Mouse (Mus musculus) CD8-positive naive resting alpha-beta T cell, adult 2 months (primary cell): ENCODE results near the gene Ing2.
A peak's percentile ranks its signal among the peaks of the same experiment; 100 is the strongest.

Experiments
- DNase-seq, 2 experiments: peaks; one replicate each; pipeline ENCODE4 v3.0.0; 2022; ENCODE audit warnings: low read depth in 2 of 2, low spot score in 2 of 2

Gene Ing2

DNA sequence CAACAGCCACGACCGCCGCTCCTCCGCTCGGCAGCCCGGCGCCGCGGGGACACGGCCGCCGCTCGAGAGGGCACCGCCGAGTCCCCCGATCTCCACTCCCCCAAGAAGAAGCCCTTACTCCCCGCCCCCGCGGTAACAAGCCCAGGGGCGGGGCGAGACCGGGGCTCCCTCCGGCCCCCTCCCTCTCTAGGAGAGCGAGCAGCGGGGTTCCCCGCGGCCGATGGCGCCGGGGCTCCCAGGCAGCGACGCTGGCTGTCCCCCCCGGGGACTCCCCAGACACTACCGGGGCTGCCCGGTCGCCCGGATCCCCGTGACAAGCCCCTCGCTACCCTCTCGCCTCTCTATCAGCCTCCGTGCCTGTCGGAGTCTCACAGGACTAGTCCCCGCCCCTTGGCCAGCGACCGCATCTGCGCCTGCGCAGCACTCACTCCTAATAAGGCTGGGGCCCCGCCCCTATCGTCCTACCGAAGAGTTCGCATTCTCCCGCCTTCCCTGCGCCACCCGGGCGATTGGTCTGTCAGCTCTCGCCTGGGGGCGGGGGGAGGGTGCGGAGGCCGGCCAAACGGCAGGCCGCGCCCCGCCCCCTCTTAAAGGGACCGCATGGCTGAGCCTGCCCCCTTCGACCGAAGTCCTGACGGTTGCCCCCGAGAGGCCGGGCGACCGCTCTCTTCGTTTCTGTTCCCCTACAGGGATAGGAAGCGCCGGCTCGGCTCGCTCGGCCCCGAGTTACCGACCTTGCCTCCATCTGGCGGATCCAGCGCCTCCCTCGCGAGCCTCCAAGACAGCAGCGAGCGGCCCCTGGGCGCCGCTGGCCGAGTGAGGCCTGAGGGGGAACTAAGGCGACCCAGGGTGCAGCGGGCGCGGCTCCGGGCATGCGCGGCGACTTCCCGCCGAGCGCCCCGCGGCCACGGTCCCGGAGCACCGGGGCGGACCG lies at the start of gene Ing2:
Ing2 (minus strand) TSS at position 780 of the 934 bp plus-strand sequence.
- peak; percentile 100 for DNase-seq

DNA sequence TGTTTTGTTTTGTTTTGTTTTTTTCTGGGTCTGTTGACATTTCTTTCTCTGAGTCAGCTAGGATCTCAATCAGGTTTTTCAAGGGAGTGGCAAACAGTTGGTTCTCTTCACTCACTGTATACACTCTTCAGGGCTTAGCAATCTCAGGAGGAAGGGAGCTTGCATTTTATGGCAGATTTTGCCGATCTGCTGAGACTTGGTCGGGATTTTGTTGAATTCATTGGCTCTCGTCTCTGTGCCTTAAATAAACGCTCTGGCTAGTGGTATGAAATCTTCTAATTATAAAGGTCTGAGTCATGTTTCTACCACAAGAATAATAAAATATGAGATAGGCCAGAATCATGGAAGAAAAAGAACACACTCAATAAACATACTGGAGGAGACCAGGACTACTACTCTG lies 46.3 kb upstream of the Ing2 start:
- DNase-seq, result no peak

DNA sequence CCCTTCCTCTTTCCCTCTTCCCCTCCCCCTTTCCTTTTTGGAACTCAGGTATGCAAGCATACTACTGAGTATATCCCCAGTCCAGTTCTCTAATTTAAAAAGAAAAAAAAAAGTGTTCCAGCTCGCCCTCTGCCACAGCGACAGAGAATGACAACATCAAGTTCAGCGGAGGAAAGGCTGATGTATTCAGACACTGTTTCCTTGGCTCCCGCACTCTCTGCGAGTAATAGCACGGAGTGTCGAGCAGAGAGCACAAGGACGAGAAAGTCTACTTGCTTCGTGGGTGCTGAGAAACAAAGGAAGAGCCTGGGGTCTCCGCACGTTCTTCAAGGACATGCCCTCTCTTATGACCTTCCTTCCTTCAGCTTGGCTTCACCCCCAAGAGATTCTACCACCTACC lies 43.3 kb upstream of the Ing2 start:
- DNase-seq, result no peak

DNA sequence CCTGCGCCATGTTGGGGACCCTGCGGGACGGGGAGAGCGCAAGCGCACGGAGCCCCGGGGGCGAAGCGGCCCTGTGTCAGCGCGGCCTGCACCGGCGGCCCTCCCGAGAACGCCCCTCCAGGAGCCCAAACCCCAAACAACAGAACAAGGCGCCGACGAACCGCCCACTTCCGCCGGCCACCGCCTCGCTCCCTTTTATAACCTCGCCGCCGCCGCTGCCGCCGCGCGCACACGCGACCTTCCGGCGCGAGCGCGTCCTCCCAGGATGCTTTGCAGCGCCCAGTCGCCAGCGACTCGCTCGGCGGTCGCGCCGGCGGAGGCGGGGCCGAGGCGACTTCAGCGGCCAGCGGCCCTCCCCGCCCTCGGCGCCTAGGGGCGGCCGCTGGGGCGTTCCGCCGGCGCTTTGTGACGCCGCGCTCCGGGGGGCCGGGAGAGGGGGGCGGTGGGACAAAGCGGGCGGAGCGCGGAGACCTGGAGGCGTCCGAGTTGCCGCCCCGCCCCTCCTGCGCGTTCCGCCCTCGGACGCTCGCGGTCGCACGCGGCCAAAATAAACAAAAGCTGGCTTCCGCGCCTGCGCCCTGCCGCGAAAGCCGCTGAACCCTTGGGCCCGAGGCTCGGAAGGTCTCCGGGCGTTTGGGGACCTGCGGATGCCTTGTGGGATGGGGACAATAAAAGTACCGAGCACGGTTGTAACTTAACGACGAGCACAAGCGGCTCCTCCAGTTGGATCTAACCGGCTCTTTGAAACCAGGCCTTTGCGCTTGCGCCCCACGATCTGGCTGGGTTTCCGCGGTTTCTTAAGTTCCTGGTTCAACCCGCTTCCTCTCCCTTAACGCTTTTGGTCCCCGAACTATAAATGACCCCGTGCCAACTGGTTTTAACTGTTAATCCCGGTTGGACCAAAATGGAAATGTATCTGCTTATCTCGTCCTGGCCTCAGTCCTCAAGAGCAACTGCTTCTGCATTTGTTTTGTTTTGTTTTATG lies 38.7 kb upstream of the Ing2 start, which contains the start of gene Cdkn2aip:
Cdkn2aip (minus strand) TSS at position 172 of the 985 bp plus-strand sequence.
- DNase-seq, result peak; percentile 96

DNA sequence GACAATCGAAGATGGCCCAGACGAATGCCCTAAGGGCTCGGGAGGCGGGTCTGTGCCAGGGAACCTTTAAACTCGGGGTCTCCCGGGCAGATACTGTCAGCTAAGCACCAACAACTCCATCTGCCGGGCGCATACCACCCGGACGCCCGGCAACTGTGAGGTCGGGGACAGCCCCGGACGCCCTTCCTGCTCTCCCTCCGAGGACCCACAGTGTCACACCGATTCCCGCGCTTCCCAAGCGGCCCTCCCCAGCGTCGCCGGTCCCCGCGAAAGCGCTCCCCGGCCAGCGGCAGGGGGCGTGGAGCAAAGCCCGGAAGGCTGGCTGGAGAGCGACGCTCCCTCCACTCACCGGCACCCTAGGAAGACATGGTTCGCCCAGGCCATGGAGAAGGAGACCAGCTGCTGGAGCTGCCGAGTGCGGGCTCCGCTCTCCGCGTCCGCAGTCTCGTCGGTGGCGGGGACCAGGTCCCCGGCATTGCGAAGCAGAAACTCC lies 37.9 kb upstream of the Ing2 start:
- peak; percentile 21 to 31 for DNase-seq

DNA sequence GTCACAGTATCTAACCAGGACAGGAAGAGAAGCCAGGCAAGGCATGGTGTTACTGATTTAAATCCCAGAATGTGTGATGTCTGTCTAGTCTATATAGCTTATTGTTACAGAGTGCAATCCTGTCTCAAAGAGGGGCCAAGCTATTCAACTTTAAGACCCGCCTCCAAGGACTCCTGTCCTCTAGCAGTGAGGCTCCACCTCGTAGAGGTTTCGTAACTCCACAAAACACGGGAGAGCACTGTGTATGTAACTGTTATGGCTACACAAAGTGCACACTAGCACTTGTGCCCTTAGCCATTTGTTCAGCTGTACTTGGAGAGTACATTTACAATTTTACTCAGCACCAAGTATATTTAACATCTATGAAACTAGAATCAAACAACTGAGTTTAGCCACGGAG lies 32.8 kb upstream of the Ing2 start:
- DNase-seq, result no peak

DNA sequence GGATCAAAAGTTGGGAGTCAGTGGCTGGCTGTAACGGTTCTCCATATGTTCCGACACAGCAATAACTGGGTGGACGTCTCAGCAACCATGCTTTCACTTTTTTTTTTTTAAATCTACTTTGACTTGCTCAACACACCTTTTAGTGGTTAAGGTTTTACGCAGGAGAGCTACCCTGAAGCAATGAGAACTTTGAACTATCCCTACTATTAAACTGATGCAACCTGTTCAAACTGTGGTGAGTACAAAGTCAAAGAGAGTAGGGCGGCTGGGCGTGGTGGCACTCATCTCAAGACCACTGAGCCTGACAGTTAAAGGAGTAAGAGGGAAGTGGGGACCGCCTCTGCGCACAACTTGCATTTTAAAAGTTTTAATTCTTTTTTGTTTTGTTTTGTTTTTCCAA lies 31.4 kb upstream of the Ing2 start:
- no peak for DNase-seq

DNA sequence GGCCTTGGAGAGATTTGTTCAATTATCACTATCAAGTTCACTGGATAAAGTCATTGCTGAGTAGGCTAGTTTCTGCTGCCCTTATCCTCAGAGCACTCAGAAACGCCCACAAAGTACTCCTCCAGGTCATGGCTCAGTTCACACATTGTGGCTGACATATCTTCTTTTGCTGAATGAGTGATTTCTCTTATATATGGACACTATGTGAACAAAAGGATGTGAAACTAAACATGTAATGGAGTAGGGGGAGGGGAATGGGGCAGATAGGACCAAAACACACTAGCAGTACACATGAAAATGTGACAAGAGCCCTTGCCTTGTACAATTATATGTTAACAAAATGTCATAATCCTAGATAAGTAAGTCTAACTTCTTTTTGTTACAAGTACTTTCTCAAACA lies 27.0 kb upstream of the Ing2 start:
- DNase-seq, result no peak

DNA sequence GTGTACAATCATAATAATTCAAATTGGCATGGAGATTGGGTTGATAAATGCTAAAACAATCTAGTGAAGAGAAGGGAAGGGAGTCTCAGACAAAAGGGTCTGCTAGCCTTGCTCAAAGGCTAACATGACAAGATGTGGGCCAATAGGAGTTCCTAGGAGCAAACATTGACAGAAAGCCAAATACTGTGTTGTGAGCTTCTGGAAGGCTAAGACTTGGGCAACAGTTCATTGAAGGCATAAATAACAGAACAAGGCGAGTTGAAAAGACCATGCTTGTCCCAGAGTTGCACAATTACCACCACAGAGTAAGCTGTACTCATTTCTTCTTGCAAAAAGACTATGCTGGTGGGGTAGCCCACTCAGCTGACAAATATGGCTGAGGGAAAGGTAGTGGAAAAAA lies 22.3 kb upstream of the Ing2 start:
- DNase-seq, result no peak

DNA sequence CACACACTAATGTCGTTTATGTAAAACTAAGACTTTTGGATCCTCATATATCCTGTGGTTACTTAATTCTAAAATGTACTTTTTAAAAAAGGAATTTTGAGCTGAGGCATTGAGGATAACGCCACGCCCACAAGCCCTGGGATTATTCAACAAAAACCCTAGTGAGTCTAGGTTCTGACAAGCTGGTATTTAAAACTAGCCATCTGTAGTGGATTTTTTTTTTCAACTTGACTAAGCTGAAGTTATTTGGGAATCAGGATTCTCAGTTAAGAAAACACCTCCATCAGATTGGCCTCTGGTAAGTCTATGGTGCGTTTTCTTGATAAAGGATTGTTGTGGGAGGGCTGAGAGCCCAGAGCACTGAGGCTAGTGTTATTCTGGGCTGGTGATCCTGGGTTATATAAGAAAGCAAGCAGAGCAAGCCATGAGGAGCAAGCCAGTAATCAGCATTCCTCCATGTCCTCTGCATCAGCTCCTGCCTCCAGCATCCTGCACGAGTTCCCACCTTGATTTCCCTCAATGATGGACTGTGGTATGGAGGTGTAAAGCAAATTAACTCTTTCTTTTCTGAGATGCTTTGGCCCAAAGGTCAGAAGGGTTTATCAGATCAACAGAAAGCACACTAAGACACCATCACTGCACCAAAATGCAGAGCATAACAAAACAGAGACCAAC lies 20.2 kb upstream of the Ing2 start:
- DNase-seq, result no peak

DNA sequence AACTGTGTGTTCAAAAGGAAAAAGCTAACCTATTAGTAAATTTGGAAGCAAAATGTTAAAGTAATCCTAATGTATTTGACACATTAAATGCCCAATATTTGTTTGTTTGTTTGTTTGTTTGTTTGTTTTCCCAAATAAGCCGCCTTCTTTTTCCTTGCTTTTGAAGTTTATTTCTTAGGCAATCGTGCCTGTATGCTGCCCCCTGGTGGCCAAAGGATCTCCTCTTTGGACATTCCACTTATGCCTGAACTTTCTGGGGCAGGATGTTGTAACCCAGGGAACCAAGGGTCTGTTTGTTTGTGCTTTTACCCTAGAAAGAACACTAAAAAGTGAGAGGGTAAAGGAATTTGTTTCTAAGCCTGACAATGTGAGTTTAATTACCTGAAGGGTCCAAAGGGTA lies 17.8 kb upstream of the Ing2 start:
- DNase-seq, result peak; percentile 68 to 69

DNA sequence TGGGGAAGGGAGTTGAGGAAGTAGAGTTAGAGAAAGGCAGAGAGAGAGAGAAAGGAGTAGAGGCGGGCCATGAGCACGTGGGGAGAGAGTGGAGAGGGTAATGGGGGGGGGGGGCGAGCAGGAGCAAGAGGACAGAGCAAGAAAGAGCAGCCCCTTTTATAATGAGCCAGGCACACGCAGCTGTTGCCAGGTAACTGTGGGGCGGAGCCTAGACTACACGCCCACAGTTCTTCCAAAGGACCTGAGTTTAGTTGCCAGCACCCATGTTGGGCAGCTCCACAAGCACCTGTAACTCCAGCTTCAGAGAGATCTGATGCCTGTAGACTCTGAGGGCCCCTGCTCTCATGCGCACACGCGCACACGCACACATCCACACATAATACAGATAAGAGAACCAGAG lies 16.5 kb upstream of the Ing2 start:
- DNase-seq, result no peak

DNA sequence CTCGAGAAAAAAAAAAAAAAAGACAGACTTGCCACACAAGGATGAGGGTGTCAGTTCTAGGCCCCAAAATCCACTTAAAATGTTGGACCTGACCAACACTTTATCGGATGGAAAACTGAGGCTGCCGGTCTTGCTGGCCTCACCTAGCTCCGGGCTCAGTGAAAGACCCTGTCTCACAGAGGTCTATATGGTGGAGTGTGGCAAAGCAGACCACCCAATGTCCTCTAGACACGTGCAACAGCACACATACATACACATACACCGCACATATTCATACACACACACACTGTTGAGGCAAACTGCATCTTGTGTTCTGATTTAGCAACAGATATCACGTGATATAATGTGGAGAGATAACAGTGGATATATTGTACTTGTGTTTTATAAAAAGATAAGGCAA lies 15.9 kb upstream of the Ing2 start:
- DNase-seq, result no peak

DNA sequence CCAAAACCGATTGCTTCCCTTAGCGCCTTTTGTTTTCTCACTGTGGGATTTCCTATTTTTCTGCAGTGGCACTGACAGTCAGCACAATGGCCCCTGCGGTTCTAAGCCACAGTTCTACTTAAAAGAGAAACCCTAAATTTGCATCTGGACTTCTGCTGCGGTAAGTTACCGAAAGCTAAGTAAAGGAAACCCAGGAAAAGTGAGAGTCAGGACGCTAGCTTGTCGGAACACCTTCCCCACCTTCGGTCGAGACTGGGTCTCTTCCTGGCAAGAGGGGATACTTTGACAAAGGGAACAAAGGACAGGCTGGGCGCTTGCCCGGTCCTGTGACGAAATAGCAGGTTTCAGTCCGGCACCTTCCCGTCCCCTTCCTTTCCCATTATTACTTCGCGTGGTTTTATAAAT lies 15.3 kb upstream of the Ing2 start:
- no peak for DNase-seq

DNA sequence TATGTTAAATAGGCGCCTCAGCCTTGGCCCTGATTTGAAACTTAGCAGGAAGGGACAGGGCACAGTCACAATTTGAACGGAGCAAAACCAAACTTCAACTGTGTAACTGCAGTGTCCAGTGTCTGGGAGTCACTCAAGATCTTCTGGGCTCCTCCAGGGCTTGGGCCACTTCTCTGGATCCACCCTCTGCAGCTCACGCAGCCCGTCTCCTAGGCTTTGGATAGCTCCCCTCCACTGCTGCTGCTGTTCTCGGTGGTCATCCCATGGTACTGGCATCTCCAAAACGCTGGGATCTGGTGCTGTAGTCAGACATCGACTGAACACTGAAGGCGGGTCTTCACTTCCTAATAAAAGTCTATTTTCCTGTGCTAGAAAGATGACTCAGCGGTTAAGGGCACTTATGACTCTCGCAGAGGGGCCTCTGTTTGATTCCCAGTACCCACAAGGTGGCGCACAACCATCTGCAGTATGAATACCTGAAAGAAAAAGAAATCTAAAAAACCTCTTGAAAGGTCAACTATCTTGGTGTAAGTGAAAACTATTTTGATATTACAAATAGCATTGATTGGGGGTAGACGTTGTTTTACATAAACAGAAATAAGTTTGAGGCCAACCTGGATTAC lies 14.5 kb upstream of the Ing2 start:
- peak in 1 of 2 experiments; percentile 18 for DNase-seq

DNA sequence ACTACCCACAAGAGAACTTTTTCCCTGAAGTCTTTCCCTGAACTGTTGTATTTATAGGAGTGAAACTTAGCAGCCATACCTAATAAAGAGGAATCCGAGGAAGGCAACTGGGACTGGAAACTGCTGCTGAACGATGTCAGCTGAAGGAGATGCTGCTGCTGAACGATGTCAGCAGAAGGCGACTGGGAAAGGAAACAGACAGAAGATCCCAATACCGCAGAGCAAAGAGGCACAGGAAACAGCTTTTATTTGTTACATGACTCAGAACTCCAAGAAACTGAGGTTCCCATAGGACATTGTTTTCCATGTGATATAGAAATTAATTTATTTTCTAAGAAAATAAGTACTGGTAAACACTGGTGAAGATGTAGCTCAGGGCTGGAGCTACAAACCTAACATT lies 9.1 kb upstream of the Ing2 start:
- DNase-seq, result no peak

DNA sequence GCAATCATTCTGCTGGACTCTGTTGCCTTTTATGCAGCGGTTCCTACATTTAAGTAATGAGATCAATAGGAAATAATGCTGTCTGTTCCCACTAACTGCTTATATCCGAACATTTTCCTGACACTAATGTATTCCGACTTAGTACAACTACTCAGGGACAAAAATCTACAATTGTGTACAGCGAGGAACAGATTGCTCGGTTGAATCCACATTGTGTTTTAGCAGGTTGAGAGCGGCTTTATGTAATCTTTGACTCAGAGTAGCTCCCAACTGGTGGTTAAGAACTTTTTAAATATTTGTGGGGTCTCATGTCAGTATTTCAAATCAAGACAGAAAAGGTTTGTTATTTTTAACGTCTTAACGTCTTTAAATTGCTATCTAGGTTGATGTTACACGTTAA lies 8.6 kb upstream of the Ing2 start:
- DNase-seq, result no peak

DNA sequence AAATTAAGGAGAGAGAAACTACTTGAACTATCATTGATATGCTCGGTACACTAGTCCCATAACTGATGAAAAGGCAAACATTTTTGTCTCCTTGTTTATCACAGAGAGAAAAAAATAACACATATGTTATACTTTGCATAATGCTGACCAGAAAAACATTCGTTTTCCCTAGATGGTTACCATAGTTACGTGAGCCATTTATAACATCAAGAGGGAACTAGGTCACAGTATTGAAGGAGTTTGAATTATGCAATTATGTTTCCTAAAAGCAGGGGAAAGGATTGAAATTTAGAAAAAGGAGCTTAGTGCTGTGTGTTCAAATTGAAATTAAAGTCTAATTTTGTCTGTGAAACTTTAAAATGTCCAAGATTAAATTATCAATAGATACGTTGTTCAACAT lies 5.0 kb upstream of the Ing2 start:
- DNase-seq, result no peak

DNA sequence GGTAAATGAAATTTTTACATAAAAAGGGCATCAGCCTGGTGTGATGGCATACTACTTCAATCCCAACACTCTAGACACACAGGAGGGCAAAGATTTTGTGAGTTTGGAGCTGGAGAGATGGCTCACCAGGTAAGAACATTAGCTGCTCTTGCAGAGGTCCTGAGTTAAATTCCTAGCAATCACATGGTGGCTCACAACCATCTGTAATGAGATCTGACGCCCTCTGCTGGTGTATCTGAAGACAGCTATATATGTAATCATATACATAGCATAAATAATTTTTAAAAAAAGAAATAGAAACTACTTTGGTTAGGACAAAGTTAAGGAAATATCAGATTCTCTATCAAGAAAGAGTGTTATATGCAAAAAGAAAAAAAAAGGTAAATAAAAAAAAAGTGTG lies 4.2 kb upstream of the Ing2 start:
- no peak for DNase-seq

DNA sequence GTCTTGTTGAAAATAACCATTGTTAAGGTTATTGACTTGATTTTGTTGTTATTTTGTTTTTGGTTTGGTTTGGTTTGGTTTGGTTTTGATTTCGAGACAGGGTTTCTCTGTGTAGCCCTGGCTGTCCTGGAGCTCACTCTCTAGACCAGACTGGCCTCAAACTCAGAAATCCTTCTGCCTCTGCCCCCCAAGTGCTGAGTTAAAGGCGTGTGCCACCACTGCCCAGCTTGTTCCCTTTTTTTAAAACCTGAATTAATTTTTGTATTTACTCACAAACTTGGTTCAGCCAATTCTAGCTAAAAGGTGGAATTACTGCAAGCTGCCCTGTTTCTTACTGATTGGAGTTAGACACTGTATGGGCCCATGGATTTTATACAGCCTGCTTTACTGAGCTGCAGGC lies 1.3 kb upstream of the Ing2 start:
- DNase-seq, result no peak

DNA sequence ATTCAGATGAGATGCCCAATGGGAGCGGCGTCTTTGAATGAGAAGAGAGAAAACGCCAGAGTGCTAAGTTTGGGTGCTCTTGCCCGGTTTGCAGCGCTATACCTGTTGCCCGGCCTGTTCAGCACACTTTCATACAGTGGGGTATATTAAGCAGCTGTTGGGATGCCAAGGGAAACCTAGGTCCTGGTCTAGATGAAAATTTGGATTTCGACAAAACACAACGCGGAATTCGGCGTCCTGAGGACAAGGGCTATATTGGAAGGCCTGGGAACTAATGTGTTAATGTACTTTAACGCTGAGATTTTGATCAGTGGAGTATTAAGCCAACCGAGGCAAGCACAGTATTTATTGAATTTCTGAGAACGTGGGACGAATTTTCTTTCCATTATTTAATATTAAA lies 868 bp upstream of the Ing2 start:
- DNase-seq, result no peak
